In the genomic region with DNA sequence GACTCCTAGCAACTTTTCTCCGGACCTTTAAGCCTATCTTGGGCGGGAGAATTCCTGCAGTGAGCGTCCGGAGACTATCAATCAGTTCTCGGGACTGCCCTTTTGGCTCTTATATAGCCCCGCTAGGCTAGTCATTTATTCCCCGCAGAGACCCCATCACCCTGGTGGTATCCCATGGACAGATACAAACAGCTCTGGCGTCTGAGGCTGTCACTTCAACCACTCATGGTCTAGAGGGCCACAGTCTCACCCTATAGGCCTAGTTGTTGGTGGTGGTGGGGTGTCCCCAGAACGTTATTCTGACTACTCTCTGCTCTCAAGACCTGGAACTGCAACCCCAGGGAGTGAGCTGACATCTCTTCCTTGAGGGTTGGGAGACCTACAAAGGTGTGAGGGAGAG, we compare ENCODE assay signal across 8 mouse cellular contexts. TPM values are rescaled to one million over a fixed set of nuclear protein-coding genes. Genes with fewer than 3 reads are reported as not detected.
A peak's percentile ranks its signal among the peaks of the same experiment; 100 is the strongest.
DNase-seq lines count a peak whose midpoint lies in the region; ATAC-seq and TF ChIP-seq lines count a peak whose summit lies in the region.

No protein-coding gene starts in this region.

- 9% methylated on average over 9 of the region's 9 CpGs for WGBS in heart, embryonic 13.5 days
- 1% methylated on average over 9 of the region's 9 CpGs for WGBS in hindbrain, embryonic 10.5 days
- WGBS in midbrain, embryonic 12.5 days, result 2% methylated on average over 9 of the region's 9 CpGs

- H3K27ac ChIP-seq in heart, embryonic 13.5 days (replicated peaks), result no peak overlapping the region
- no peak overlapping the region for H3K27ac ChIP-seq in ES-E14 (ENCODE audit: insufficient read depth, low read depth, low read length, poor library complexity, severe bottlenecking)
- H3K27ac ChIP-seq in hindbrain, embryonic 10.5 days, result no peak overlapping the region
- H3K27ac ChIP-seq in midbrain, embryonic 12.5 days (replicated peaks), result no peak overlapping the region

- peak overlapping the region; percentile 69 for H3K4me3 ChIP-seq in heart, embryonic 13.5 days
- peak overlapping the region; percentile 56 to 66 for H3K4me3 ChIP-seq in ES-E14 (ENCODE audit: insufficient read depth in 1 of 2, low read depth in 1 of 2, low read length in 2 of 2, poor library complexity in 1 of 2, severe bottlenecking in 1 of 2)
- H3K4me3 ChIP-seq in hindbrain, embryonic 10.5 days, result peak overlapping the region; percentile 64
- H3K4me3 ChIP-seq in midbrain, embryonic 12.5 days, result peak overlapping the region; percentile 51

- peak overlapping the region; percentile 94 for H3K4me2 ChIP-seq in heart, embryonic 13.5 days
- peak overlapping the region; percentile 95 for H3K4me2 ChIP-seq in midbrain, embryonic 12.5 days (replicated peaks)

- H3K36me3 ChIP-seq in heart, embryonic 13.5 days, result no peaks in the 10 kb centered on the region
- H3K36me3 ChIP-seq in ES-E14 (ENCODE audit: control insufficient read depth, insufficient read depth, low read length, poor library complexity, severe bottlenecking), result no peaks in the 10 kb centered on the region
- H3K36me3 ChIP-seq in hindbrain, embryonic 10.5 days, result no peaks in the 10 kb centered on the region
- H3K36me3 ChIP-seq in midbrain, embryonic 12.5 days, result no peaks in the 10 kb centered on the region

- in situ Hi-C loops in ES-E14 (cut with MboI; ENCODE audit: low sequenced_read_pairs in 2 of 2, unreplicated experiment in 2 of 2), result no loop called here

- DNase-seq in heart, postnatal 14 days, result no peak
- DNase-seq in ES-E14 (ENCODE audit: low read depth, low spot score), result no peak
- DNase-seq in hindbrain, embryonic 10.5 days (ENCODE audit: low spot score), result no peak
- no peak for DNase-seq in Muller cell, postnatal 12 days (ENCODE audit: inconsistent ontology term)
- DNase-seq in gastrocnemius, postnatal 4 days (ENCODE audit: low spot score in 2 of 2), result no peak

- peaks cover 95% of the 10 kb centered on the region for H3K27me3 ChIP-seq in heart, embryonic 13.5 days (replicated peaks)
- peaks cover 100% of the 10 kb centered on the region for H3K27me3 ChIP-seq in hindbrain, embryonic 10.5 days (ENCODE audit: insufficient read depth, poor library complexity, severe bottlenecking)
- peaks cover 97% of the 10 kb centered on the region for H3K27me3 ChIP-seq in midbrain, embryonic 12.5 days

- H3K9me3 ChIP-seq in heart, embryonic 13.5 days, result no peaks in the 10 kb centered on the region
- no peaks in the 10 kb centered on the region for H3K9me3 ChIP-seq in ES-E14 (ENCODE audit: control insufficient read depth, insufficient read depth, low read depth, low read length)
- no peaks in the 10 kb centered on the region for H3K9me3 ChIP-seq in hindbrain, embryonic 10.5 days
- no peaks in the 10 kb centered on the region for H3K9me3 ChIP-seq in midbrain, embryonic 12.5 days

- no peak for ATAC-seq in heart, embryonic 13.5 days (ENCODE audit: extremely low read depth, insufficient number of reproducible peaks, low FRiP score, low TSS enrichment)
- ATAC-seq in midbrain, embryonic 12.5 days (ENCODE audit: low FRiP score, low read depth), result no peak
- ATAC-seq in megakaryocyte, adult 5-6 weeks (ENCODE audit: poor library complexity, severe bottlenecking), result no peak

- peaks cover 52% of the 10 kb centered on the region for H3K4me1 ChIP-seq in heart, embryonic 13.5 days
- H3K4me1 ChIP-seq in ES-E14 (ENCODE audit: control insufficient read depth in 2 of 2, insufficient read depth in 2 of 2, low read length in 2 of 2, poor library complexity in 1 of 2), result peaks cover 0 to 14% of the 10 kb centered on the region in 2 experiments; a peak in 1 of 4 replicates
- peaks cover 48% of the 10 kb centered on the region for H3K4me1 ChIP-seq in hindbrain, embryonic 10.5 days (replicated peaks)
- peaks cover 20% of the 10 kb centered on the region for H3K4me1 ChIP-seq in midbrain, embryonic 12.5 days

- H3K9ac ChIP-seq in heart, embryonic 13.5 days, result peak overlapping the region; percentile 80
- peak overlapping the region; percentile 46; the same call in 1 of the 2 replicates for H3K9ac ChIP-seq in ES-E14 (ENCODE audit: insufficient read depth, low read depth, low read length, poor library complexity, severe bottlenecking)
- H3K9ac ChIP-seq in midbrain, embryonic 12.5 days (replicated peaks), result no peak overlapping the region

- intact Hi-C loops in heart, postnatal 14 days (cut with DNase I), result no loop called here

TF ChIP-seq in ES-E14, 5 proteins besides CTCF, POLR2A, EP300 and RAD21:
- TF ChIP-seq ZNF384 (IDR thresholded peaks at IDR 0.05; ENCODE audit: low read depth, low read length) (no peak), HCFC1 (IDR thresholded peaks at IDR 0.05; ENCODE audit: borderline replicate concordance, insufficient read depth, low read length) (no peak), CHD2 (IDR thresholded peaks at IDR 0.05; ENCODE audit: low read depth, low read length) (no peak), ZC3H11A (IDR thresholded peaks at IDR 0.05; ENCODE audit: borderline replicate concordance, low read depth, low read length) (no peak), MAFK (IDR thresholded peaks at IDR 0.05; ENCODE audit: insufficient read depth, low read depth, low read length) (no peak)

RNA-seq across cellular contexts. Expression of gene Ppp1r1b, which starts 1.1 kb away (rescaled TPM):
- polyA plus RNA-seq in heart, embryonic 13.5 days (2015; fragmentation: Nextera tagmentation; extraction: Ambion mirVana), result 40.5 and 51.7 TPM in 2 replicates
- 1 to 10 TPM; 1.8 to 3.0 TPM for total RNA-seq in heart, postnatal 14 days (2021)
- total RNA-seq in ES-E14 (2012; rRNA removed), result 0.22 and 0.79 TPM in 2 replicates
- 1.0 and 1.3 TPM in 2 replicates for polyA plus RNA-seq in hindbrain, embryonic 10.5 days (2016; fragmentation: Nextera tagmentation; extraction: Ambion mirVana)
- polyA plus RNA-seq in midbrain, embryonic 12.5 days (2016; fragmentation: Nextera tagmentation; extraction: Ambion mirVana), result 1.2 and 1.4 TPM in 2 replicates
- total RNA-seq in megakaryocyte, adult 5-6 weeks (2015), result not detected in 2 replicates
- total RNA-seq in megakaryocyte, adult 5-6 weeks (2017), result not detected in 2 replicates
- under 1 TPM; 0.52 to 0.70 TPM for total RNA-seq in gastrocnemius, postnatal 4 days (2021)

RNA-seq across cellular contexts. Expression of gene Stard3, which starts 8.9 kb away (rescaled TPM):
- 37.2 and 43.4 TPM in 2 replicates for polyA plus RNA-seq in heart, embryonic 13.5 days (2015; fragmentation: Nextera tagmentation; extraction: Ambion mirVana)
- total RNA-seq in heart, postnatal 14 days (2021), result 10 to 100 TPM; 21.7 to 23.3 TPM
- 40.2 and 59.8 TPM in 2 replicates for total RNA-seq in ES-E14 (2012; rRNA removed)
- 55.5 and 57.8 TPM in 2 replicates for polyA plus RNA-seq in hindbrain, embryonic 10.5 days (2016; fragmentation: Nextera tagmentation; extraction: Ambion mirVana)
- polyA plus RNA-seq in midbrain, embryonic 12.5 days (2016; fragmentation: Nextera tagmentation; extraction: Ambion mirVana), result 46.9 and 52.0 TPM in 2 replicates
- total RNA-seq in megakaryocyte, adult 5-6 weeks (2015), result 24.0 and 28.5 TPM in 2 replicates
- 36.0 and 39.9 TPM in 2 replicates for total RNA-seq in megakaryocyte, adult 5-6 weeks (2017)
- 10 to 100 TPM; 14.1 to 16.9 TPM for total RNA-seq in gastrocnemius, postnatal 4 days (2021)

RNA-seq across cellular contexts. Expression of gene Neurod2, which starts 19.9 kb away (rescaled TPM):
- polyA plus RNA-seq in heart, embryonic 13.5 days (2015; fragmentation: Nextera tagmentation; extraction: Ambion mirVana), result 0.04 TPM in 1 of 2 replicates, not detected in the other
- total RNA-seq in heart, postnatal 14 days (2021), result not detected
- not detected in 2 replicates for total RNA-seq in ES-E14 (2012; rRNA removed)
- 0.07 and 0.13 TPM in 2 replicates for polyA plus RNA-seq in hindbrain, embryonic 10.5 days (2016; fragmentation: Nextera tagmentation; extraction: Ambion mirVana)
- polyA plus RNA-seq in midbrain, embryonic 12.5 days (2016; fragmentation: Nextera tagmentation; extraction: Ambion mirVana), result 1.3 and 2.3 TPM in 2 replicates
- not detected in 2 replicates for total RNA-seq in megakaryocyte, adult 5-6 weeks (2015)
- not detected in 2 replicates for total RNA-seq in megakaryocyte, adult 5-6 weeks (2017)
- not detected for total RNA-seq in gastrocnemius, postnatal 4 days (2021)

RNA-seq across cellular contexts. Expression of gene Tcap, which starts 34.3 kb away (rescaled TPM):
- 159 and 184 TPM in 2 replicates for polyA plus RNA-seq in heart, embryonic 13.5 days (2015; fragmentation: Nextera tagmentation; extraction: Ambion mirVana)
- total RNA-seq in heart, postnatal 14 days (2021), result 100 to 1,000 TPM; 841 to 967 TPM
- 0.26 and 0.45 TPM in 2 replicates for total RNA-seq in ES-E14 (2012; rRNA removed)
- polyA plus RNA-seq in hindbrain, embryonic 10.5 days (2016; fragmentation: Nextera tagmentation; extraction: Ambion mirVana), result 0.17 and 0.29 TPM in 2 replicates
- polyA plus RNA-seq in midbrain, embryonic 12.5 days (2016; fragmentation: Nextera tagmentation; extraction: Ambion mirVana), result 0.19 and 0.33 TPM in 2 replicates
- total RNA-seq in megakaryocyte, adult 5-6 weeks (2015), result not detected in 2 replicates
- total RNA-seq in megakaryocyte, adult 5-6 weeks (2017), result not detected in 2 replicates
- 100 to 1,000 TPM; 447 to 769 TPM for total RNA-seq in gastrocnemius, postnatal 4 days (2021)

RNA-seq across cellular contexts. Expression of gene Pnmt, which starts 36.9 kb away (rescaled TPM):
- polyA plus RNA-seq in heart, embryonic 13.5 days (2015; fragmentation: Nextera tagmentation; extraction: Ambion mirVana), result 1.3 and 1.5 TPM in 2 replicates
- under 1 TPM; 0.41 to 0.61 TPM for total RNA-seq in heart, postnatal 14 days (2021)
- 0.36 TPM in 1 of 2 replicates, not detected in the other for total RNA-seq in ES-E14 (2012; rRNA removed)
- polyA plus RNA-seq in hindbrain, embryonic 10.5 days (2016; fragmentation: Nextera tagmentation; extraction: Ambion mirVana), result 0.65 and 1.2 TPM in 2 replicates
- polyA plus RNA-seq in midbrain, embryonic 12.5 days (2016; fragmentation: Nextera tagmentation; extraction: Ambion mirVana), result 0.15 TPM in 1 of 2 replicates, not detected in the other
- not detected in 2 replicates for total RNA-seq in megakaryocyte, adult 5-6 weeks (2015)
- not detected in 2 replicates for total RNA-seq in megakaryocyte, adult 5-6 weeks (2017)
- under 1 TPM in 1 of 2 experiments, not detected in 1; 0.71 TPM for total RNA-seq in gastrocnemius, postnatal 4 days (2021)
